Comparison of ENCODE assay signal across 24 mouse cellular contexts in the genomic region with DNA sequence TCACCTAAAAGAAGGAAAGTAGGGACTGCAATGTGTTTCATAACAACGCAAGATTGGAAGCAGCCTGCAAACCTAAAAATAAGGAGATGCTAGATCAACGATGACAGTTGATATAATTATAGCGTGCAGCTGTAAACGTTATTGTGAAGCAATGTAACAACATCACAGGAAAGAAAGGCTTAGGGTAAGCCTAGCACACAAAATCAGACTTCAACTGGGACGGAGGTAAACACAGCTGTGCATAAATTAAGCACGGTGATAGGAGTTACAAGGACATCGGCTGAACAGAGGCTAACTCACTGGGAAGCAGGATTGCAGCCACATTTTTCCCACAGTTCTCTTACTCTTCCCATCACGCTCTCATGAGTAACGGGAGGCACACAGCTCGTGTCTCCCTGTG. TPM values are rescaled to one million over a fixed set of nuclear protein-coding genes. Genes with fewer than 3 reads are reported as not detected.
DNase-seq lines count a peak whose midpoint lies in the region; ATAC-seq lines count a peak whose summit lies in the region.
"Had no signal": no experiment of that assay in that cellular context is flagged by ENCODE, and none has a peak within 500 bp of the region (broad histone marks: within the 10 kb centered on the region; RNA-seq: fewer than 3 reads in every experiment).

No protein-coding gene starts in this region.

- no peak overlapping the region for H3K27ac ChIP-seq in embryonic facial prominence, embryonic 14.5 days (replicated peaks; ENCODE audit: low read depth, low read length)
- H3K27ac ChIP-seq in embryonic facial prominence, embryonic 10.5 days (replicated peaks) = no peak overlapping the region
- no peak overlapping the region for H3K27ac ChIP-seq in forebrain, embryonic 16.5 days (ENCODE audit: low read length)
- H3K27ac ChIP-seq: heart, adult 2 months; heart, embryonic 13.5 days; limb, embryonic 13.5 days; liver, embryonic 13.5 days; macrophage; midbrain, embryonic 15.5 days; neural tube, embryonic 12.5 days; stomach, embryonic 15.5 days had no signal

- 54% methylated on average over 10 of the region's 10 CpGs for WGBS in embryonic facial prominence, embryonic 14.5 days
- 70% methylated on average over 10 of the region's 10 CpGs for WGBS in embryonic facial prominence, embryonic 10.5 days
- WGBS in forebrain, embryonic 16.5 days = 45% methylated on average over 10 of the region's 10 CpGs

- H3K4me2 ChIP-seq in embryonic facial prominence, embryonic 14.5 days (ENCODE audit: low read depth, low read length) = no peak overlapping the region
- no peak overlapping the region for H3K4me2 ChIP-seq in forebrain, embryonic 16.5 days (ENCODE audit: low read length)
- H3K4me2 ChIP-seq: heart, embryonic 13.5 days; limb, embryonic 13.5 days; liver, embryonic 13.5 days; midbrain, embryonic 15.5 days; neural tube, embryonic 12.5 days; stomach, embryonic 15.5 days had no signal

- DNase-seq in embryonic facial prominence, embryonic 14.5 days (ENCODE audit: low spot score) = peak; percentile 34
- no peak for DNase-seq in embryonic facial prominence, embryonic 10.5 days (ENCODE audit: low spot score)
- DNase-seq in left cerebral cortex, postnatal 25 days (ENCODE audit: low spot score in 2 of 2) = peak; percentile 18 to 52
- DNase-seq in left cerebral cortex, postnatal 4 days = no peak
- DNase-seq in R1 (ENCODE audit: low read depth, low spot score) = peak; percentile 12
- no peak for DNase-seq in cerebellum, postnatal 25 days
- DNase-seq in adrenal gland, adult 2 months = no peak
- DNase-seq: adrenal gland, postnatal 36 days; cerebellum, adult 11-12 months; cerebellum, postnatal 10 days; gastrocnemius, postnatal 36 days; heart, adult 2 months; heart, postnatal 14 days; kidney, postnatal 4 days; liver, embryonic 13.5 days; lung, adult 2 months had no signal

- H3K36me3 ChIP-seq in embryonic facial prominence, embryonic 14.5 days (ENCODE audit: control insufficient read depth, insufficient read depth, low read length) = no peaks in the 10 kb centered on the region
- no peaks in the 10 kb centered on the region for H3K36me3 ChIP-seq in embryonic facial prominence, embryonic 10.5 days (replicated peaks)
- no peaks in the 10 kb centered on the region for H3K36me3 ChIP-seq in forebrain, embryonic 16.5 days (ENCODE audit: control insufficient read depth, insufficient read depth)
- H3K36me3 ChIP-seq: heart, embryonic 13.5 days; limb, embryonic 13.5 days; liver, embryonic 13.5 days; midbrain, embryonic 15.5 days; neural tube, embryonic 12.5 days; stomach, embryonic 15.5 days had no signal

- intact Hi-C loops in left cerebral cortex, postnatal 25 days (cut with DNase I) = no loop called here
- intact Hi-C loops in left cerebral cortex, postnatal 4 days (cut with DNase I) = no loop called here

- H3K9me3 ChIP-seq in embryonic facial prominence, embryonic 14.5 days (ENCODE audit: control insufficient read depth, low read length) = no peaks in the 10 kb centered on the region
- H3K9me3 ChIP-seq in embryonic facial prominence, embryonic 10.5 days = no peaks in the 10 kb centered on the region
- H3K9me3 ChIP-seq in forebrain, embryonic 16.5 days (ENCODE audit: control insufficient read depth, low read length) = no peaks in the 10 kb centered on the region
- H3K9me3 ChIP-seq: heart, embryonic 13.5 days; limb, embryonic 13.5 days; liver, embryonic 13.5 days; midbrain, embryonic 15.5 days; neural tube, embryonic 12.5 days; stomach, embryonic 15.5 days had no signal

- H3K27me3 ChIP-seq in embryonic facial prominence, embryonic 14.5 days (replicated peaks; ENCODE audit: control insufficient read depth, insufficient read depth, low read length) = no peaks in the 10 kb centered on the region
- H3K27me3 ChIP-seq in embryonic facial prominence, embryonic 10.5 days (replicated peaks; ENCODE audit: low read depth, poor library complexity, severe bottlenecking) = peaks cover 22% of the 10 kb centered on the region
- H3K27me3 ChIP-seq in forebrain, embryonic 16.5 days (replicated peaks; ENCODE audit: control insufficient read depth, insufficient read depth, low read length) = no peaks in the 10 kb centered on the region
- H3K27me3 ChIP-seq: limb, embryonic 13.5 days; liver, embryonic 13.5 days; stomach, embryonic 15.5 days had no signal

- no peak overlapping the region for H3K4me3 ChIP-seq in embryonic facial prominence, embryonic 14.5 days (ENCODE audit: low read depth, low read length)
- H3K4me3 ChIP-seq in embryonic facial prominence, embryonic 10.5 days = no peak overlapping the region
- no peak overlapping the region for H3K4me3 ChIP-seq in forebrain, embryonic 16.5 days (replicated peaks; ENCODE audit: low read length)
- H3K4me3 ChIP-seq: heart, adult 2 months; heart, embryonic 13.5 days; limb, embryonic 13.5 days; liver, embryonic 13.5 days; midbrain, embryonic 15.5 days; neural tube, embryonic 12.5 days; stomach, embryonic 15.5 days had no signal

- no peak; the same call in 1 of the 2 replicates for ATAC-seq in embryonic facial prominence, embryonic 14.5 days (ENCODE audit: low read depth)
- ATAC-seq in forebrain, embryonic 16.5 days = peak; percentile 92
- ATAC-seq: intestine, postnatal 0 days; midbrain, embryonic 15.5 days had no signal

- H3K4me1 ChIP-seq in embryonic facial prominence, embryonic 14.5 days (ENCODE audit: control insufficient read depth, insufficient read depth, low read length) = no peaks in the 10 kb centered on the region
- H3K4me1 ChIP-seq in embryonic facial prominence, embryonic 10.5 days = no peaks in the 10 kb centered on the region
- 0 out of 2 replicates have a peak, but pooled peaks cover 3% of the 10 kb centered on the region for H3K4me1 ChIP-seq in forebrain, embryonic 16.5 days (replicated peaks; ENCODE audit: control insufficient read depth, insufficient read depth, low read length)
- H3K4me1 ChIP-seq: heart, embryonic 13.5 days; limb, embryonic 13.5 days; liver, embryonic 13.5 days; midbrain, embryonic 15.5 days; neural tube, embryonic 12.5 days; stomach, embryonic 15.5 days had no signal

- H3K9ac ChIP-seq in embryonic facial prominence, embryonic 14.5 days (ENCODE audit: low read depth, low read length) = no peak overlapping the region
- H3K9ac ChIP-seq in forebrain, embryonic 16.5 days (replicated peaks; ENCODE audit: low read depth, low read length) = no peak overlapping the region
- H3K9ac ChIP-seq: heart, embryonic 13.5 days; limb, embryonic 13.5 days; liver, embryonic 13.5 days; midbrain, embryonic 15.5 days; neural tube, embryonic 12.5 days; stomach, embryonic 15.5 days had no signal

RNA-seq across cellular contexts. Expression of gene Oxtr, which starts 34.7 kb away (rescaled TPM):
- 0.84 and 0.99 TPM in 2 replicates for polyA plus RNA-seq in embryonic facial prominence, embryonic 14.5 days (2014; fragmentation: Nextera tagmentation; extraction: Ambion mirVana)
- polyA plus RNA-seq in embryonic facial prominence, embryonic 10.5 days (2016; fragmentation: Nextera tagmentation; extraction: Ambion mirVana) = 0.03 and 0.06 TPM in 2 replicates
- 1 to 10 TPM; 8.0 to 8.1 TPM for total RNA-seq in left cerebral cortex, postnatal 25 days (2021)
- 1 to 10 TPM; 4.8 to 6.2 TPM for total RNA-seq in left cerebral cortex, postnatal 4 days (2021)
- 0.75 and 1.5 TPM in 2 replicates for polyA plus RNA-seq in forebrain, embryonic 16.5 days (2015; fragmentation: Nextera tagmentation; extraction: Ambion mirVana)
- 100 to 1,000 TPM in 1 of 2 experiments, 10 to 100 TPM in 1; 21.0 to 333 TPM for total RNA-seq in adrenal gland, adult 2 months (2021)
- 98.5 and 193 TPM in 2 replicates for polyA plus RNA-seq in adrenal gland, adult 2 months (2012; rRNA removed)
- polyA plus RNA-seq: liver, embryonic 13.5 days; macrophage had no signal

Comparison
In these comparisons a context has a peak if more than half of its experiments do, and no peak if none do; other contexts are left out.
1. DNase-seq: peak in embryonic facial prominence, embryonic 14.5 days (single experiment), left cerebral cortex, postnatal 25 days (2 of 2) and R1 (single experiment); none in embryonic facial prominence, embryonic 10.5 days (single experiment), left cerebral cortex, postnatal 4 days (single experiment), cerebellum, postnatal 25 days (0 of 2) and adrenal gland, adult 2 months (single experiment).
2. RNA of gene Oxtr, which starts 34.7 kb away (polyA plus RNA-seq): 98.5 to 193 TPM in adrenal gland, adult 2 months; 0.75 to 1.5 TPM in forebrain, embryonic 16.5 days, 0.84 to 0.99 TPM in embryonic facial prominence, embryonic 14.5 days and 0.03 to 0.06 TPM in embryonic facial prominence, embryonic 10.5 days; every median in the first group is over 10 times any median in the second.